Mouse (Mus musculus): ENCODE data around the gene Trmt10c. TPM values are rescaled to one million over a fixed set of nuclear protein-coding genes. Genes with fewer than 3 reads are reported as not detected.

Gene Trmt10c
- total and polyA plus RNA-seq, 2 experiments = 3.7 to 10.5 TPM

DNA sequence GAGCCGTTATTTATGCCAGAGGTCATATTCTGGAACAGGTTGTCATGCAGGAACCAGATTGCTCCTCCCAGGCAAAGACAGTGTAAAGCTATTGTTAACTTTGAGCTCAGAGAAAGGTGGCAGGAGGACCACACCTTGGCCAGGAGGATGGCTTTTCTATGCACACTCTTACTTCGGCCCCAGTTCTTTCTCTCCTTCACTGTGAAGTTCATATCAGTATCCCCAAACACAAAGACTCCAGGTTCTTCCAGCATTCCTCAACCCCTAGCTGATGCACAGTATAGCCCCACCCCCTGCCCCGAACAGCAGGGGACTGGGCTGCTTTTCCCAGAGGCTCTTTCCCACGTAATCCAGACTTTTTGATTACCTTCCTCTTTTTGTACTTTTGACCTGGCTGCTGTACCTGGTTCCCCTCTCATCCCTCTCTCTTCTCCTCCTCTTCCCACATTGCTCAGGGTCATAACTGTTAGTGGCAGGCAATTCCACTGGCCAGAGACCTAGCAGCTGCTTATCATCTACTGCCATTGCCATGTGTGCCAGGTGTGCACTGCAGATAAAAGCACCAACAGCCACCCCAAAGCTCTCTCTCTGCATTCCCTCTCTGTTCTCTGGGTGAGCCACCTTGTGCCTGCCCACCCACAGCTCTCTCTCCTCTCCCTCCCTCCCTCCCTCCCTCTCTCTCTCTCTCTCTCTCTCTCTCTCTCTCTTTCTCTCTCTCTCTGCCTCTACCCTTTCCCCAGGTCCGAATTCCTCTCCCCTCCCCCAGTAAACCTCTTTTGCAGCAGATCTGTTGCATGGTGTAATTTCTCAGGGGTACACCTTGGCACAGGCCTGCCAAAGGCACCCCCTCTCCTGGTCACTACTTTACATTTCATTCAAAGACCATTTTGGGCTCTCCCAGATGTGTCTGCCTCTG lies 34.0 kb upstream of the Trmt10c start:
- Histone ChIP-seq H3K4me1 (ENCODE audit: control insufficient read depth, insufficient read depth, low read length) (peaks cover 6% of the 10 kb centered on the region; the same call in 1 of the 2 replicates), H3K79me2 (ENCODE audit: control insufficient read depth, insufficient read depth, low read length) (no peaks in the 10 kb centered on the region; the same call in 1 of the 2 replicates), H3K4me3 (ENCODE audit: insufficient read depth, low read depth, low read length) (no peak overlapping the region), H3K9ac (ENCODE audit: low read depth, low read length) (no peak overlapping the region), H3K27ac (replicated peaks; ENCODE audit: insufficient read depth, low read depth, low read length) (no peak overlapping the region), H3K36me3 (ENCODE audit: control insufficient read depth, insufficient read depth, low read length) (no peaks in the 10 kb centered on the region), H3K27me3 (ENCODE audit: control insufficient read depth, insufficient read depth, low read length) (no peaks in the 10 kb centered on the region)
- DNase-seq (ENCODE audit: extremely low read depth, low read depth, low spot score) = no peak
- TF ChIP-seq POLR2A (IDR thresholded peaks at IDR 0.05; ENCODE audit: extremely low read depth, insufficient read depth, low read length) (no peak), CTCF (IDR thresholded peaks at IDR 0.05; ENCODE audit: low read depth, low read length) (no peak)
- 40% methylated on average over 5 of the region's 5 CpGs for WGBS

DNA sequence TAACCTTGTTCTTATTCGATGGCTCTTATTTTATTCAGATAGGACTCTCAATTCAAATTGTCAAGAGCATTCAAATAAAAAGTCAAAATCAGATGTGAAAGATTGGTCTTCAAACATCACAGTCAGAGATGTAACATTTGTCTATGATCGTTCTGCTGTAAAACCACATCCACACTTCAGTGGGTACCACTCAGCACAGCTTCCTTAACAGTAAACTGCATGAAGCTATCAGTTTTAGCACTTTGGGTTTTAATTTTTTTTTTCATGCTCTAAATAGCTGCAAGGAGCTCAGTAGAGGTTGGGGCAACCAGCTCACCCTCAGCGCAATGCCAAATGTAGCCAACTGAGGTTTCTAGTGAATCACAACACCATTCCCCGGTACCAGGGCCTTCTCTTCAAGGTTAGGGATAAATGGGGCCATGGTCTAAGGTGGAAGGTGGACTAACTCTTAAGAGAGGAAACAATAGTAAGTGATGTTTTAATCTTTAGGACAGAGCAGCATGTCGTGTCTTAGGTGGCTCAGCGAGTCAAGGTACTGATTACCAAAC lies 31.0 kb upstream of the Trmt10c start:
- 92% methylated on average over 6 of the region's 6 CpGs for WGBS
- DNase-seq (ENCODE audit: extremely low read depth, low read depth, low spot score) = no peak
- no peak for TF ChIP-seq CTCF (IDR thresholded peaks at IDR 0.05; ENCODE audit: low read depth, low read length)
- TF ChIP-seq POLR2A (IDR thresholded peaks at IDR 0.05; ENCODE audit: extremely low read depth, insufficient read depth, low read length) = no peak
- H3K27me3 ChIP-seq (ENCODE audit: control insufficient read depth, insufficient read depth, low read length) = no peaks in the 10 kb centered on the region
- no peaks in the 10 kb centered on the region for H3K79me2 ChIP-seq (ENCODE audit: control insufficient read depth, insufficient read depth, low read length)
- no peak overlapping the region for H3K9ac ChIP-seq (ENCODE audit: low read depth, low read length)
- H3K36me3 ChIP-seq (ENCODE audit: control insufficient read depth, insufficient read depth, low read length) = no peaks in the 10 kb centered on the region
- no peaks in the 10 kb centered on the region for H3K4me1 ChIP-seq (ENCODE audit: control insufficient read depth, insufficient read depth, low read length)
- H3K4me3 ChIP-seq (ENCODE audit: insufficient read depth, low read depth, low read length) = no peak overlapping the region
- no peak overlapping the region for H3K27ac ChIP-seq (replicated peaks; ENCODE audit: insufficient read depth, low read depth, low read length)

- 67% methylated on average over 8 of the region's 8 CpGs for WGBS
- TF ChIP-seq POLR2A (IDR thresholded peaks at IDR 0.05; ENCODE audit: extremely low read depth, insufficient read depth, low read length) (no peak), CTCF (IDR thresholded peaks at IDR 0.05; ENCODE audit: low read depth, low read length) (no peak)
- no peaks in the 10 kb centered on the region for H3K4me1 ChIP-seq (ENCODE audit: control insufficient read depth, insufficient read depth, low read length)
- H3K36me3 ChIP-seq (ENCODE audit: control insufficient read depth, insufficient read depth, low read length) = no peaks in the 10 kb centered on the region
- no peak overlapping the region for H3K4me3 ChIP-seq (ENCODE audit: insufficient read depth, low read depth, low read length)
- DNase-seq (ENCODE audit: extremely low read depth, low read depth, low spot score) = no peak
- no peak overlapping the region for H3K27ac ChIP-seq (replicated peaks; ENCODE audit: insufficient read depth, low read depth, low read length)
- H3K27me3 ChIP-seq (ENCODE audit: control insufficient read depth, insufficient read depth, low read length) = no peaks in the 10 kb centered on the region
- no peak overlapping the region for H3K9ac ChIP-seq (ENCODE audit: low read depth, low read length)
- H3K79me2 ChIP-seq (ENCODE audit: control insufficient read depth, insufficient read depth, low read length) = no peaks in the 10 kb centered on the region
These were observed 28.5 kb upstream of the Trmt10c start for GRCm38 (mm10) chr16:56066113-56066512.

- no peaks in the 10 kb centered on the region for H3K79me2 ChIP-seq (ENCODE audit: control insufficient read depth, insufficient read depth, low read length)
- peak overlapping the region; percentile 69 for H3K9ac ChIP-seq (ENCODE audit: low read depth, low read length)
- peak; percentile 72 for DNase-seq (ENCODE audit: extremely low read depth, low read depth, low spot score)
- peak overlapping the region; percentile 58 for H3K4me3 ChIP-seq (ENCODE audit: insufficient read depth, low read depth, low read length)
- 3% methylated on average over 20 of the region's 20 CpGs for WGBS
- no peaks in the 10 kb centered on the region for H3K36me3 ChIP-seq (ENCODE audit: control insufficient read depth, insufficient read depth, low read length)
- TF ChIP-seq CTCF (IDR thresholded peaks at IDR 0.05; ENCODE audit: low read depth, low read length) = peak; percentile 4; the same call in 1 of the 2 replicates
- TF ChIP-seq POLR2A (IDR thresholded peaks at IDR 0.05; ENCODE audit: extremely low read depth, insufficient read depth, low read length) = no peak
- H3K4me1 ChIP-seq (ENCODE audit: control insufficient read depth, insufficient read depth, low read length) = no peaks in the 10 kb centered on the region
- H3K27me3 ChIP-seq (ENCODE audit: control insufficient read depth, insufficient read depth, low read length) = no peaks in the 10 kb centered on the region
- H3K27ac ChIP-seq (replicated peaks; ENCODE audit: insufficient read depth, low read depth, low read length) = peak overlapping the region; percentile 53
These were observed 26.8 kb upstream of the Trmt10c start for GRCm38 (mm10) chr16:56064334-56064990.

DNA sequence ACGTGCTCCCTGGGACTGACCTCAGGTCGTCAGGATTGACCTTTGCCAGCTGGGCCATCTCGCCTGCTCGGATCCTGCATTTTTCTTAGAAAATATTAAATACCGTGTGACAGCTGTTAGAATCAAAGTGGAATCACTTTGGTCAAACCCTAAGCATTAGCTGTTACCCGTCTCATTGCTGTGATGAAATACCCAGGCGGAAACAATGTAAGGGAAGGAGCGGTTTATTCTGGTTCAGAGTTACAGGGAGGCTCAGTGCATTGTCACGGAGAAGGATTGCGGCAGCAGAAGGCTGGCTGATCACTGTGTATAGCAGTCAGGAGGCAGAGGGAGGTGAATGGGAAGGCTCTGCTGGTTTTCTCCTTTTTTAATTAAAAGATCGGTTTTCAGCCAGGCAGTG lies 25.4 kb upstream of the Trmt10c start:
- WGBS = 50% methylated on average over 11 of the region's 11 CpGs
- TF ChIP-seq CTCF (IDR thresholded peaks at IDR 0.05; ENCODE audit: low read depth, low read length) (no peak), POLR2A (IDR thresholded peaks at IDR 0.05; ENCODE audit: extremely low read depth, insufficient read depth, low read length) (no peak)
- no peak overlapping the region for H3K27ac ChIP-seq (replicated peaks; ENCODE audit: insufficient read depth, low read depth, low read length)
- no peak overlapping the region for H3K4me3 ChIP-seq (ENCODE audit: insufficient read depth, low read depth, low read length)
- no peaks in the 10 kb centered on the region for H3K79me2 ChIP-seq (ENCODE audit: control insufficient read depth, insufficient read depth, low read length)
- H3K27me3 ChIP-seq (ENCODE audit: control insufficient read depth, insufficient read depth, low read length) = no peaks in the 10 kb centered on the region
- no peaks in the 10 kb centered on the region for H3K36me3 ChIP-seq (ENCODE audit: control insufficient read depth, insufficient read depth, low read length)
- no peak overlapping the region for H3K9ac ChIP-seq (ENCODE audit: low read depth, low read length)
- peak; percentile 31 for DNase-seq (ENCODE audit: extremely low read depth, low read depth, low spot score)
- H3K4me1 ChIP-seq (ENCODE audit: control insufficient read depth, insufficient read depth, low read length) = no peaks in the 10 kb centered on the region

All from liver, adult 2 months (tissue).